Mouse (Mus musculus): Measurements from ENCODE around the gene Tmem176b. TPM values are rescaled to one million over a fixed set of nuclear protein-coding genes. Genes with fewer than 3 reads are reported as not detected.

The Tmem176b gene
- polyA plus RNA-seq, 1 experiment, result 92.9 TPM

DNA sequence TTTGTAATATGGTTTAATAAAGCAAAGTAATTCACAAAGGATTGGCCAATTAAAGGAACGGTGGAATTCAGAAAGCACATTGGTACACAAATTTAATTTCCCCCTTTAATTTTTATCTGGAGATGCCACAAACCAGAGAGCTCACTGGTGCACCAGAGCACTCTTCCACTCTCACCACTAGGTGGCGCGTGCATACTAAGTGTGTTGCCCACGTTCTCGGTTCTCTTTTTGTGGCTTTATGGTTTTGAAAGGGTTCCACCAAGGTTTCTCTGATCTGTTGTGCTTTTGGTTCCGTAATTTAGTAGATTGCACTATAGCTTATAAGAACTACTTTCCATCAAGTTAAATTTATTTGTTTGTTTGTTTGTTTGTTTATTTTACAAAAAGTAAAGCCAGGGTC is 23.5 kb downstream of the Tmem176b start:
- DNase-seq (ENCODE audit: low read depth), result peak; percentile 86
- no peak for TF ChIP-seq POLR2A (IDR thresholded peaks at IDR 0.05; ENCODE audit: borderline replicate concordance, extremely low read depth, insufficient read depth, insufficient read length, poor library complexity, severe bottlenecking)
- TF ChIP-seq CTCF (IDR thresholded peaks at IDR 0.05; ENCODE audit: borderline replicate concordance, extremely low read depth, insufficient read depth, insufficient read length), result peak; percentile 91

DNA sequence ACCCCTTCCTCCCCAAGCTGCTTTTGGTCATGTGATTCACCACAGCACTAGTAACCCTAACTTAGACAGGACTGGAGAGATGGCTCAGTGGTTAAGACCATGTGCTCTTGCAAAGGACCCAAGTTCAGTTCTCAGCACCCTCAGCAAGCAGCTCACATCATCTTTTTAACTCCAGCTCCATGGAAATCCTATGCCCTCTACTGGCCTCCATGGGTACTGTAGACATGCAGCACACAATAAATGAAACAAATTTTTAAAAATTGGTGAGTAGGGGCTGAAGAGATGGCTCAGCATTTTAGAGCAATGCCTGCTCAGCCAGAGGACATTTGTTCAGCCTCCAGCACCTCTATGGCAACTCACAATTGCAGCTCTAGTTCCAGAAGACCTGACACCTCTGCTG is 26.3 kb downstream of the Tmem176b start:
- DNase-seq (ENCODE audit: low read depth), result no peak
- no peak for TF ChIP-seq POLR2A (IDR thresholded peaks at IDR 0.05; ENCODE audit: borderline replicate concordance, extremely low read depth, insufficient read depth, insufficient read length, poor library complexity, severe bottlenecking)
- TF ChIP-seq CTCF (IDR thresholded peaks at IDR 0.05; ENCODE audit: borderline replicate concordance, extremely low read depth, insufficient read depth, insufficient read length), result no peak

DNA sequence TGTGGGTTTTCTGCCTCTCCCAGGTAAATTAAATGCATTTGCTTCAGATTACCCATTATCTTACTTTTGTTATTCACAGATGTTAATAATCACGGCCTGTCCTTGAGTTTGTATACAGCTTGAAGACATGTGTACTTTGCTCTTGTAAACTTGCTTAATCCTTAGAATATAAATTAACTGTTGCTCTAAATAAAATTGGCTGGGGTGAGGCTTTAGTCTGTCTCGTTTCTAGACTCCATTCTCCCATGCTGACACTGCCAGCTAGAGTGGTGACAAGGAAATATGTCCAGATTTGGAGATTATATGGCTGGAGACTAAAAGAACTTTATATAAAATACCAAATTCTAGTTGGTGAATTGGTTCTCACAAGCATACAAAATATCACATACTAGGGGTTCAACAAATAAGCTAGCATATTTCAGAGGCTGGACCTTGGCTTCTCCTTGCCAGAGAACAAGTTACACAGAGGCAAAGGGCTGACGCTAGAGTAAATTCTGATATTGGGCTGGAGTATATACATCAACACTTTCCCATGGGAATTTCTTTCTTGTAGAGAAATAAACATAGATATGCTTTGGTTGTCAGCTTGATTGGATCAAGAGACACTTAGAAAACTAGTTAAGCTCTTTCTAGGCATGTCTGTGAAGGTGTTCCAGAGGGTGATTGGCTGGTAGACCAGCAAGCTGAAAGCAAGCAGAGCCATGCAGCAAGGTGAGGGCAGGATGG is 31.6 kb downstream of the Tmem176b start:
- no peak for TF ChIP-seq CTCF (IDR thresholded peaks at IDR 0.05; ENCODE audit: borderline replicate concordance, extremely low read depth, insufficient read depth, insufficient read length)
- TF ChIP-seq POLR2A (IDR thresholded peaks at IDR 0.05; ENCODE audit: borderline replicate concordance, extremely low read depth, insufficient read depth, insufficient read length, poor library complexity, severe bottlenecking), result no peak
- no peak for DNase-seq (ENCODE audit: low read depth)

DNA sequence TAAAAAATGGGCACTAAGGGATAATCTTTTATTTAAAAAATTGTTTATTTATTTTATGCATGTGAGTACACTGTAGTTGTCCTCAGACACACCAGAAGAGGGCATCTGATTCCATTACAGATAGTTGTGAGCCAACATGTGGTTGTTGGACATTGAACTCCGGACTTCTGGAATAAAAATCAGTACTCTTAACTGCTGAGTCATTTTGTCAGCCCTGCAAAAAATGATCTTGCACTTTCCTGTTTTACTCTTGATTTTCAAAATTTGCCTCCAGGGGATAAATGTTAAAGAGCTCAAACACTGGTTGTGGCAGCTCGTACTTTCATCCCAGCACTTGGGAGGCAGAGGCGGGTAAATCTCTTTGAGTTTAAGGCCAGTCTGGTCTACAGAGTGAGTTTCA is 34.5 kb downstream of the Tmem176b start:
- no peak for TF ChIP-seq POLR2A (IDR thresholded peaks at IDR 0.05; ENCODE audit: borderline replicate concordance, extremely low read depth, insufficient read depth, insufficient read length, poor library complexity, severe bottlenecking)
- TF ChIP-seq CTCF (IDR thresholded peaks at IDR 0.05; ENCODE audit: borderline replicate concordance, extremely low read depth, insufficient read depth, insufficient read length), result no peak
- no peak for DNase-seq (ENCODE audit: low read depth)

DNA sequence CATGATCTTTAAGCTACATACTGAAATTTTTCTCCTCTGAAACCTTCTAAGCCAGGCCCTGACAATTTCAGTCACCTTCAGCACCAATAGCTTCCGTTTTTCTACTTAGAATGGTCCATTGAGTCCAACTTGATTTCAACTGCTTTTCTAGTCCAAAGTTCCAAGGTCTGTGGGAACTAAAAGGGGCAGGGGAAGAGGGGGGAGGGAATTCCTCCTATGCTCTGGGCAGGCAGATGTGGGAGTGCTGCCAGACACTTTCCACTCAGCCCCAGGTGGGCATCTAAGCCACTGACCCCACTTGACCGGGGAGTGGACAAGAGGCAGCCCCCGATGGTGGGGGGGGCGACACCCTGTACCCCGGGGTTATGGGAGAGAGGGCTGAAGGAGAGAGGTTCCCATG is 37.0 kb downstream of the Tmem176b start:
- no peak for DNase-seq (ENCODE audit: low read depth)
- TF ChIP-seq CTCF (IDR thresholded peaks at IDR 0.05; ENCODE audit: borderline replicate concordance, extremely low read depth, insufficient read depth, insufficient read length) (no peak), POLR2A (IDR thresholded peaks at IDR 0.05; ENCODE audit: borderline replicate concordance, extremely low read depth, insufficient read depth, insufficient read length, poor library complexity, severe bottlenecking) (no peak)

DNA sequence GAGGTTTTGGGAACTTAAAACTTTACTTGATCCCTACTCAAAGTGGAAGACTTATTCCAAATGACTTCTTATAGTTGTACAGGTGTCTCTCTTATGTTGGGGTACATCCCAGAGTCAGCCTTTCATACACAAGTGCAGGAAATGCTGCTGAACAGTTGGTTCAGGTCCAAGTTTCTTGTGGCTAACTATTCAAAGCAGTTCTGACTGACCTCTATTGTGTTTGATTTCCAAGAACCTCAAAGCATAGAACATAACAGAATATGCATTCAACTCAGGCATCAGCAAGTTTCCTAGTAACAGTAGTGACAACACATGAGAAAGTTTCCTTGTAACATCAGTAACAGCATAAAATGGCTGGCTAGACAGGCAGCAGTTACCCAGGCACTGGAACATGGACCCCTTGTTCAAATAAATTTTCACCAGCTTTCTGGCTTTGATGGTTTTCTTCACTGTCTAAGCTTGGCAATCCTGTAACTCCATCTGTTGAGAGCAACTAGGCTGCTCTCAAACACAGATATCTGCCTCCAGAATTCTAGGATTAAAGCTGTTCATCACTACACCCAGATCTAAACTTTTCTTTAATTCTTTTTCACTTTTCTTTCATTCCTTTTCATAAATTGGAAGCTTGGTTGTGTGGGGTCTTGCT is 37.8 kb downstream of the Tmem176b start:
- TF ChIP-seq CTCF (IDR thresholded peaks at IDR 0.05; ENCODE audit: borderline replicate concordance, extremely low read depth, insufficient read depth, insufficient read length) (no peak), POLR2A (IDR thresholded peaks at IDR 0.05; ENCODE audit: borderline replicate concordance, extremely low read depth, insufficient read depth, insufficient read length, poor library complexity, severe bottlenecking) (no peak)
- DNase-seq (ENCODE audit: low read depth), result peak; percentile 6

DNA sequence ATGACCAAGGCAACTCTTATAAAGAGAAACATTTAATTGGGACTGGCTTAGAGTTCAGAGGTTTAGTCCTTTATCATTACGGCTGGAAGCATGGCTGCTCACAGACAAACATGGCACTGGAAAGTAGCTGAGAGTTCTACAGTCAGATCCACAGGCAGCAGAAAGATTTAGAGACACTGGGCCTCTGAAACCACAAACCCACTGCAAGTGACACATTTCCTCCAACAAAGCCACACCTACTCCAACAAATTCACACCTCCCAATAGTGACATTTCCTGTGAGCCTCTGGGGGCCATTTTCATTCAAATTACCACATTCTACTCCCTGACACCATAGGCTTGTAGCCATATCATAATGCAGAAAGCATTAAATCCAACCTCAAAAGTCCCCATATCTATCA is 39.4 kb downstream of the Tmem176b start:
- no peak for DNase-seq (ENCODE audit: low read depth)

DNA sequence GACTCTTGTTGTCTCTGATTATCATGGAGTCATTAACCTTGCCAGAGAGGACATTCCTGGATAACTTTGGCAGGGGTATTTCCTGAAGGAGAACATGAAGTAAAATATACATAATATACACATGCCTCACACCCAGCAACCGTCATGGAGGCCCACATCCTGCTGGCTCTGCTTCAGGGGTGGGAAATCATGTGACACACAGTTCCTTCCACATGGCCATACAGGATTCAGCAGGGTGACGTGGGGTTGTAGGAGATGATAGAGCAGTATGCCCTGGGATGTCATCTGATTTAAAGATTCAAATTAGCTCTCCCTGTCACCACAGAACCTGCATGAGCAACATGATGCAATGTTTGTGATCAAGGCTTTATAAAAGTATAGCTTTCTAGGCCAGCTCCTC is 53.4 kb downstream of the Tmem176b start:
- DNase-seq (ENCODE audit: low read depth), result no peak
- no peak for TF ChIP-seq CTCF (IDR thresholded peaks at IDR 0.05; ENCODE audit: borderline replicate concordance, extremely low read depth, insufficient read depth, insufficient read length)
- no peak for TF ChIP-seq POLR2A (IDR thresholded peaks at IDR 0.05; ENCODE audit: borderline replicate concordance, extremely low read depth, insufficient read depth, insufficient read length, poor library complexity, severe bottlenecking)

More for the DNA sequence above, 39.4 kb downstream of the Tmem176b start:
- no peak for TF ChIP-seq POLR2A (IDR thresholded peaks at IDR 0.05; ENCODE audit: borderline replicate concordance, extremely low read depth, insufficient read depth, insufficient read length, poor library complexity, severe bottlenecking)
- no peak for TF ChIP-seq CTCF (IDR thresholded peaks at IDR 0.05; ENCODE audit: borderline replicate concordance, extremely low read depth, insufficient read depth, insufficient read length)

DNA sequence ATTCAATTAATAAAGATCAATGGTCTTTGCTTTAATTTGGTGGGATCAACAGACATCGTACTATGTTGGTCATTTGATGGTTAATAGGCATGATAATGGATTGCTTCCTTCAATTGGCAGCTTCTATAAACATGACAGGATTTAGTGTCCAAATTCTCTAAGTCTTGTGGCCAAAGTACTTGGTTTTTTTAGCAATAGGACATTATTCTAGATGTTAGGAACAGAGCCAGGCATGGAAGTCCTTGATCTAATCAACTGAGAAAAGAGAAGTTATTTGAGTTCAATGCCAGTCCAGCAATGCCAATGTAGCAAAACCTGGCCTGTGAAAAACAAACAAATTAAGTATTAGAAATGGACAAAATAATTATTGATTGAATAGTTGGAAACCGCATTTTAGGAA is 55.7 kb downstream of the Tmem176b start:
- TF ChIP-seq POLR2A (IDR thresholded peaks at IDR 0.05; ENCODE audit: borderline replicate concordance, extremely low read depth, insufficient read depth, insufficient read length, poor library complexity, severe bottlenecking) (no peak), CTCF (IDR thresholded peaks at IDR 0.05; ENCODE audit: borderline replicate concordance, extremely low read depth, insufficient read depth, insufficient read length) (no peak)
- DNase-seq (ENCODE audit: low read depth), result no peak

DNA sequence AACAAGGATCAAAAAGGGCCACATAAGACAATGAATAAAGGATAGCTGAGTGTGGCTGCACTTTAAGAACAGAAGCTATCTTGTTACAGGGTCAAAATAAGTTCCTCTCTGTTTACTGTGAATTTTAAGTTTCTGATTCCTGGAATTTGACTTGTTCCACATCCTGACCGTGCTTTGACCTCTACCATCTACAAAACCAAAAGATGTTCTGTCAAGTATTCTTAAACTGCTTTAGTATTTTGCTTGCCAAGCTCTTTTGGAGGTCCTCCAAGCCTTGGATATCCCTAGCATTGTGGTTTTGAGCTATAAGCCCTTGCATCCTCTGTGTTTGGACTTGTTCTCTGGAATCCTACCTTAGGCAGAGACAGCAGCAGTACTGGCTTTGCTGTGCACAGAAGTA is 56.1 kb downstream of the Tmem176b start:
- TF ChIP-seq POLR2A (IDR thresholded peaks at IDR 0.05; ENCODE audit: borderline replicate concordance, extremely low read depth, insufficient read depth, insufficient read length, poor library complexity, severe bottlenecking) (no peak), CTCF (IDR thresholded peaks at IDR 0.05; ENCODE audit: borderline replicate concordance, extremely low read depth, insufficient read depth, insufficient read length) (no peak)
- DNase-seq (ENCODE audit: low read depth), result no peak

DNA sequence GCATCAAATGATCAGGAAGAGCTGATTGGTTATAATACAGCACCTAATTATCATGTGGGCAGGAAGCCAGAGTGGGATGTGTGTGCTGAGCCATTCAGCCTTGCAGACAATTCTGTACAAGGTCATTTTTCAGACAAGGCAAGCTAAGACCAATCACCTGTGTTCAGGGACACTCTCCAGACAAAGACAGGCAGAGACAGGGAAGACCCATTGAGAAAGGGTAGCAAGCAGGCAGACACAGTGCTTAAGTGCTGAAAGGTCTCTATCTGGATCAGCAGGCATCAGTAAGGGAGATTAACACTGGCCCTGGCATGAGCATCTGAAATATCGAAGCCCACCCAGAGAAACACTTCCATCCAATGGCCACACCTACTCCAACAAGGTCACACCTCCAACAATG is 56.9 kb downstream of the Tmem176b start:
- no peak for TF ChIP-seq CTCF (IDR thresholded peaks at IDR 0.05; ENCODE audit: borderline replicate concordance, extremely low read depth, insufficient read depth, insufficient read length)
- no peak for TF ChIP-seq POLR2A (IDR thresholded peaks at IDR 0.05; ENCODE audit: borderline replicate concordance, extremely low read depth, insufficient read depth, insufficient read length, poor library complexity, severe bottlenecking)
- DNase-seq (ENCODE audit: low read depth), result no peak

Other genes with a start within 250 kb of the Tmem176b start
- 60.0 and 69.2 TPM in 2 replicates for gene Repin1, start 247.6 kb downstream of the Tmem176b start, polyA plus RNA-seq (2012; rRNA removed)
- gene Gm44965, start 247.6 kb downstream of the Tmem176b start, polyA plus RNA-seq (2012; rRNA removed), result not detected in 2 replicates
- 14.6 and 15.0 TPM in 2 replicates for gene Zfp775, start 239.4 kb downstream of the Tmem176b start, polyA plus RNA-seq (2012; rRNA removed)
- gene AI854703, start 214.7 kb downstream of the Tmem176b start, polyA plus RNA-seq (2012; rRNA removed), result 11.0 and 14.0 TPM in 2 replicates
- gene Gimap8, start 194.3 kb downstream of the Tmem176b start, polyA plus RNA-seq (2012; rRNA removed), result 0.81 and 1.6 TPM in 2 replicates
- 1.6 and 1.7 TPM in 2 replicates for gene Gimap9, start 165.4 kb downstream of the Tmem176b start, polyA plus RNA-seq (2012; rRNA removed)
- 1.2 and 1.6 TPM in 2 replicates for gene Gimap4, start 156.9 kb downstream of the Tmem176b start, polyA plus RNA-seq (2012; rRNA removed)
- 3.5 and 5.2 TPM in 2 replicates for gene Gimap6, start 133.3 kb downstream of the Tmem176b start, polyA plus RNA-seq (2012; rRNA removed)
- gene Gm28053, start 122.9 kb downstream of the Tmem176b start, polyA plus RNA-seq (2012; rRNA removed), result 0.40 TPM in 1 of 2 replicates, not detected in the other
- not detected in 2 replicates for gene Gimap7, start 122.9 kb downstream of the Tmem176b start, polyA plus RNA-seq (2012; rRNA removed)
- gene Gimap1, start 102.4 kb downstream of the Tmem176b start, polyA plus RNA-seq (2012; rRNA removed), result 1.0 and 2.2 TPM in 2 replicates
- gene Gimap5, start 95.3 kb downstream of the Tmem176b start, polyA plus RNA-seq (2012; rRNA removed), result 0.87 and 1.2 TPM in 2 replicates
- not detected in 2 replicates for gene Gimap3, start 70.6 kb downstream of the Tmem176b start, polyA plus RNA-seq (2012; rRNA removed)
- 12.7 and 14.0 TPM in 2 replicates for gene Tmem176a, start 577 bp downstream of the Tmem176b start, polyA plus RNA-seq (2012; rRNA removed)
- 0.03 and 0.04 TPM in 2 replicates for gene Aoc1, start 31.4 kb upstream of the Tmem176b start, polyA plus RNA-seq (2012; rRNA removed)
- gene 1600015I10Rik, start 88.4 kb upstream of the Tmem176b start, polyA plus RNA-seq (2012; rRNA removed), result not detected in 2 replicates
- gene Doxl2, start 133.5 kb upstream of the Tmem176b start, polyA plus RNA-seq (2012; rRNA removed), result not detected in 2 replicates
- not detected in 2 replicates for gene Svs1, start 145.4 kb upstream of the Tmem176b start, polyA plus RNA-seq (2012; rRNA removed)
- gene Gpnmb, start 195.1 kb upstream of the Tmem176b start, polyA plus RNA-seq (2012; rRNA removed), result 0.44 and 1.3 TPM in 2 replicates
- gene Malsu1, start 232.3 kb upstream of the Tmem176b start, polyA plus RNA-seq (2012; rRNA removed), result 18.6 and 27.7 TPM in 2 replicates

Data from brain, embryonic 14.5 days (tissue).